Mouse (Mus musculus) C2C12 (cell line): ENCODE data around the gene Speer4c.
A peak's percentile ranks its signal among the peaks of the same experiment; 100 is the strongest.

Experiments
- CEBPB ChIP-seq: IDR thresholded peaks from one replicate; pipeline ENCODE4 v1.6.1; 2011; ENCODE audit warnings: low read depth, mild to moderate bottlenecking, control low read depth, moderate library complexity
- CTCF ChIP-seq: IDR thresholded peaks from one replicate; pipeline ENCODE4 v1.5.1; 2011; ENCODE audit not compliant: control insufficient read depth, insufficient read depth, insufficient read length
- MAX ChIP-seq: IDR thresholded peaks from one replicate; pipeline ENCODE4 v1.6.1; 2011; ENCODE audit warnings: mild to moderate bottlenecking, control low read depth
- MYOD1 ChIP-seq: IDR thresholded peaks from one replicate; pipeline ENCODE4 v1.6.1; 2011; ENCODE audit warnings: low read depth; ENCODE audit not compliant: control insufficient read depth, insufficient read length

GRCm38 (mm10) chr5:15734097-15734867, 20.2 kb upstream of the Speer4c start:
- TF ChIP-seq CTCF (no peak), MYOD1 (peak; percentile 6), CEBPB (no peak), MAX (no peak)
